Mouse (Mus musculus) hindlimb bud, embryonic 11.5 days (tissue): ENCODE results near the gene Nfatc2ip.

Experiments
- DNase-seq: peaks from one replicate; pipeline ENCODE4 v3.0.0-alpha.2; 2012; ENCODE audit warnings: low read depth, low spot score; ENCODE audit errors: extremely low spot score

Nfatc2ip gene

DNA sequence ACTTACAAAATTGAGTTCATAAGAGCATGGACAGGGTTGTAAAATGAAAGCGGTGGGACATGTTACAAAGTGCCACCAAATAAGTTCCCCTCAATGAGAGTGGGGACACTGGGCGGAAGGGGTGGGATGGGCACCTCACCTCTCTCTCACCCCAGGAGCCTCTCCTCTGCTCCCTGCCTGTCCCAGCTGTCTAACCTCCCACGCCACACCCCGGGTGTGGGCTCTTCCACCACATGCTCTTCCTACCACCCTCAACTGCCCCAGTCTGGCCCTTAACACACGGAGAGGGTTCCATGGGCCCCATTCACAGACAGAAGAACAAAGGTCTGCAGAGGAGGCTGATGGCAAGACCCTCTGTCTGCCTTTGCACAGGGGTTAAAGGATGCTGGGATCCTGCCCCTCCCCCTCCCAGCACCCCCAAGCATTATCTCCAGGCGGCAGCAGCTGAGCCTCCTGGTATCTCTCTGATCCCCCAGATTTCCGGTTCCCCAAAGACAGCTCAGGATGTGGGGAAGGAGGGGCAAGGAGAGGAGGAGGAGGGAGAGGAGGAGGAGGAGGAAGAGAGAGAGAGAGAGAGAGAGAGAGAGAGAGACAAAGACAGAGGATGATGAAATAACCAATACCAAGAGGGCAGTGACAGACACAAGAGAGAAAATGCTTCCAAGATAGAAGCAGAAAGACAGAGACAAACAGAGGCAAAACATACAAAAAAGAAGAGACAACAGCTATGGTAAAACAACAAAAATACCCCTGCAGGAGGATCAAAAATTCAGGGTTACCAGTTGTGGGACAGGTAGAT, 39.5 kb downstream of the Nfatc2ip start:
- no peak for DNase-seq

- DNase-seq, result no peak
These were observed 40.5 kb downstream of the Nfatc2ip start for GRCm38 (mm10) chr7:126355847-126356597.

- DNase-seq, result no peak
These were observed 41.6 kb downstream of the Nfatc2ip start for GRCm38 (mm10) chr7:126354738-126355614.

DNA sequence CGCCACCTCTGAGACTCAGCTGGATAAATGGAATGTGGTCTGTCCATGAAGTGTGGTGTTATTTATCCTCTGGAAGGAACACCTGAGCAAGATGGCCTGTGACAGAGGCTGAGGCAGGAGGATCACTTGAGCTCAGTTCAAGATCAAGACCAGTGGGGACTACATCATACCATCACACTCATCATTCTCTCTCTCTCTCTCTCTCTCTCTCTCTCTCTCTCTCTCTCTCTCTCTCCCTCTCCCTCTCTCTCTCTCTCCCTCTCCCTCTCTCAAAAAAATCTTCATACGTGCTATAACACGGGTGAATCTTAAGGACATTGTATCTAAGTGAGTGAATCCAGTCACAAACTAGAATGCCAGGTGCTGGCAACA, 42.6 kb downstream of the Nfatc2ip start:
- DNase-seq, result no peak

GRCm38 (mm10) chr7:126353251-126353993, 43.1 kb downstream of the Nfatc2ip start:
- DNase-seq, result no peak

GRCm38 (mm10) chr7:126351419-126351951, 45.1 kb downstream of the Nfatc2ip start:
- no peak for DNase-seq

GRCm38 (mm10) chr7:126350748-126351418, 45.7 kb downstream of the Nfatc2ip start:
- no peak for DNase-seq

DNA sequence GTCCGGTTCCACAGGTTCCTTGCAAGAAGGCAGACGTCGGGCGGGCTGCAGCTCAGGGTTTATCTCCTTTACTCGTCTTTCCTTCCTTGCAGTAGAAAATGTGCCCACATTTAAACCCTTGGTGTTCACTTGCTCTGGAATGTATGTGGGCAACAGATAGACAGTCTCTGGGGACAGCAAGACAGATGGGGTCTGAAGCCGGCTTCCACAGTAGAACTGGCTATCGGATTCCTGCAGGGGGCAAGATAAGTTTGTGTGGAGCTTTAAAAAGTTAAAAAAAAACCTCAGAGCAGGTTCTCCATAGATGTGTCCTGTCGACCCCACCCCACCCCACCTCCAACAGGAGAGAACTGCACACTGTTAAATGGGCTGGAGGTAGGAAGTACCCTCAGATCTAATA, 48.2 kb downstream of the Nfatc2ip start:
- DNase-seq, result no peak

DNA sequence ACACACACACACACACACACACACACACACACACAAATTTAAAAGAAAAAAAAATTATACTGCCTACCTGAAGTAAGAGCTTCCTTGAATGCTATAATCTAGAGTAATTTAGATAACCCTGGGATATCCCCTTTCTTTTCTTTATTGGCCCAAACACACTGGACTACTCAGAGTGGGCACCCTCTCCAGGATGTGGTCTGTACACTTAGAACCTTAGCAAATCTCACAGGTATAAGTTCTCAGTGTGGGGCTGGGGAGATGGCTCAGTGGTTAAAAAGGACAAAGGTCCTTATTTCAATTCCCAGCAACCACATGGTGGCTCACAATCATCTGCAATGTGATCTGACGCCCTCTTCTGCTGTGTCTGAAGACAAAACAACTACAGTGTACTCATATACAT, 49.4 kb downstream of the Nfatc2ip start:
- DNase-seq, result no peak

- no peak for DNase-seq
These were observed 50.6 kb downstream of the Nfatc2ip start for GRCm38 (mm10) chr7:126345969-126346368.

GRCm38 (mm10) chr7:126345557-126345956, 51.0 kb downstream of the Nfatc2ip start:
- no peak for DNase-seq

DNA sequence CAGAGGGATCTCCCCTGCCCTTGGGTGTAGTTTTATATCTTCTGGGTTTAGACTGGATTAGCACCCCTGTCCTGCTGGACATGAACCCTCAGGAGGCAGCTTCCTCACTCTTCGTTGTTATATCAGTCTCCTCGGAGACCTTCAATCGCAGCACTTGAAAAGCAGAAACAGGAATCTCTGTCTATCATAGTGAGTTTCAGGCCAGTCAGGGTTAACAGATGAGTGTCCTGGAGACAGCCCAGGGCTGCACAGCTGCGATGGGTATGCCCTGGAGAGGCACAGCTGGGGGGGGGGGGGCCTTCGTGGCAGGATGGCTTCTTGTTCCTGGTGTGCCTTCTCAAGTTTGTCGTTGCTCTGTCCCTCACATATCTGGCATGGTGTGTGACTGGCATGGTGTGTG, 55.6 kb downstream of the Nfatc2ip start:
- no peak for DNase-seq

DNA sequence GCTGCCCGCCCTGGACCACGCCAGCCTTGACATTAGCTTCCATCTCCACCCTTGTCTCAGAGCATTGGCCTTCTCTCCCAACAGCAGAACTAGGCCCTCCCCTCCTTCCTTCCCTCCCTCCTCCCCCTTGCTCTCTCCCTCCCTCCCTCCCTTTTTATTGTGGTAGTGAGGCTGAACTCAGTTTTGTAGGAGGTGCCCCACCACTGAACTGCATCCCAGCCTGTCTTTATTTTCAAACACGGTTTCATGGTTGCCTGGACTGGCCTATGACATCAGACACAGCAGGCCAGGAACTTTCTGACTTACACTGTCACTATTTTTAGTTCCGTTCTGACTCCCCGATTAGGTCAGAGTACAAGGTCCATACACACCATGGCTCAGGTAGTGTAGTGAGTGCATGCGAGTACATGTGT, 56.3 kb downstream of the Nfatc2ip start:
- no peak for DNase-seq

GRCm38 (mm10) chr7:126339521-126339971, 57.0 kb downstream of the Nfatc2ip start:
- no peak for DNase-seq

DNA sequence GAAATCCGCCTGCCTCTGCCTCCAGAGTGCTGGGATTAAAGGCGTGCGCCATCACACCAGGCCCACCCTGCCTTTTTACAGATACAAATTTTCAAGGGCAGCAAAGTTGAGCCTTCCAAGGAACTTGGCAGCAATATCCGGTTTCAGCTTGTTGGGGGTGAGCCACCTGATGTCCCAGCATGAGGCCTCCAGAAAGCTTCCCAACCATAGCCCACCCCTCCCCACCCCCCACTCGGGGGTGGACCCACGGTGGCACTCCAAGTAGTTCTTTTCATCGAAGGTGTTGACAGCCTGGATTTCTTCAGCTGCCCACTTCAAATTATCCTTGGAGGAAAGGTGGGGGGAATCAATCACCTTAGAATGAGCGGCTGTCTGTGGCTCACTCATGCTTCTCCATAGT, 57.6 kb downstream of the Nfatc2ip start:
- no peak for DNase-seq

GRCm38 (mm10) chr7:126335556-126335955, 61.0 kb downstream of the Nfatc2ip start:
- DNase-seq, result no peak
